Mouse (Mus musculus) hindbrain, embryonic 11.5 days (tissue): ENCODE data around the gene Agbl3. TPM values are rescaled to one million over a fixed set of nuclear protein-coding genes. Genes with fewer than 3 reads are reported as not detected.

Experiments used
- ATAC-seq: fragments of 200-750 bp; cut with Nextera tagmentation; 2 replicates; pipeline ENCODE4 v1.8.0; 2017; ENCODE audit warnings: mild to moderate bottlenecking, moderate TSS enrichment, moderate library complexity; ENCODE audit not compliant: low FRiP score
- DNase-seq: peaks from one replicate; pipeline ENCODE4 v3.0.0-alpha.2; 2015; ENCODE audit warnings: low spot score
- H3K27ac ChIP-seq: fragments of 300-500 bp; sonication (generic); 2 replicates; pipeline ENCODE4 v1.5.1; 2014; ENCODE audit warnings: mild to moderate bottlenecking, low read depth, low read length
- H3K27me3 ChIP-seq: fragments of 300-500 bp; sonication (generic); 2 replicates; pipeline ENCODE4 v1.6.1; 2014; ENCODE audit warnings: mild to moderate bottlenecking, low read length, moderate library complexity, mixed read lengths; ENCODE audit not compliant: control insufficient read depth, insufficient read depth
- H3K36me3 ChIP-seq: fragments of 300-500 bp; sonication (generic); 2 replicates; pipeline ENCODE4 v1.6.1; 2014; ENCODE audit warnings: mild to moderate bottlenecking, low read length, moderate library complexity, mixed read lengths; ENCODE audit not compliant: control insufficient read depth, insufficient read depth
- H3K4me1 ChIP-seq: fragments of 300-500 bp; sonication (generic); replicated peaks from 2 replicates; pipeline ENCODE4 v1.6.1; 2014; ENCODE audit warnings: low read length, mixed read lengths; ENCODE audit not compliant: control insufficient read depth, insufficient read depth
- H3K4me2 ChIP-seq: fragments of 300-500 bp; sonication (generic); replicated peaks from 2 replicates; pipeline ENCODE4 v1.6.1; 2014; ENCODE audit warnings: mild to moderate bottlenecking, low read depth, low read length
- H3K4me3 ChIP-seq: fragments of 300-500 bp; sonication (generic); 2 replicates; pipeline ENCODE4 v1.5.1; 2014; ENCODE audit warnings: low read depth, low read length
- H3K9ac ChIP-seq: fragments of 300-500 bp; sonication (generic); 2 replicates; pipeline ENCODE4 v1.6.1; 2014; ENCODE audit warnings: low read depth, low read length
- H3K9me3 ChIP-seq: fragments of 300-500 bp; sonication (generic); 2 replicates; pipeline ENCODE4 v1.6.1; 2016; ENCODE audit warnings: low read length; ENCODE audit not compliant: control insufficient read depth
- WGBS: fragments of 180-500 bp; shearing (Covaris S2); extraction: QIAGEN DNeasy Blood & Tissue Kit; methylation state at CpG from one replicate; pipeline ENCODE4 v1.1.7; 2014; 5-methylcytosine and 5-hydroxymethylcytosine counted together
- polyA plus RNA-seq: library from polyadenylated mRNA; unstranded; fragments of >200 nt; fragmentation: Nextera tagmentation; extraction: Ambion mirVana; gene quantifications from 2 replicates; pipeline ENCODE4 v1.2.1, GENCODE M21; 2014

Agbl3 gene
- polyA plus RNA-seq, 1 experiment from 2014 or later, result 7.1 TPM

- Histone ChIP-seq H3K9ac (no peak overlapping the region), H3K36me3 (no peaks in the 10 kb centered on the region), H3K4me2 (no peak overlapping the region), H3K27me3 (no peaks in the 10 kb centered on the region), H3K27ac (no peak overlapping the region), H3K4me3 (no peak overlapping the region), H3K4me1 (no peaks in the 10 kb centered on the region), H3K9me3 (no peaks in the 10 kb centered on the region)
- ATAC-seq, result no peak
- DNase-seq, result no peak
Measured at GRCm38 (mm10) chr6:34824406-34824805, 44.2 kb downstream of the Agbl3 start.

DNA sequence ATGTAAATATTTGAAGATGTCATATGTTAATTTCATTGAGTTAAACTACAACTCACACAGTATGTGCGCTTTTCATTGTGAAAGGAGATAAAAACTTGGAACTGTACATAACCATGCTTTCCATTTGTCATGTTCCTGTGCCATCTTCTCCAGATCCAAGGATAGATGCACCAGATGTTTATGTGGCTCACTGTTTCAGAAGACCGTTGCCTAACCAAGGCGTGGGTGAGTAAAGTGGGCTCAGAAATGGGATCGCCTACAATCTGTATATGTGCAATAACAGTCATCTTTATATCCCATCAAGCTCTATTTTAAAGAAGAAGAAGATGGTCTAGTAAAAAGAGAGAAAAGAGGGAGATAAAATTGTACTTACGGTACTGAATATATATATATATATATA lies 52.1 kb downstream of the Agbl3 start:
- WGBS, result 94% methylated on average over 5 of the region's 5 CpGs

DNA sequence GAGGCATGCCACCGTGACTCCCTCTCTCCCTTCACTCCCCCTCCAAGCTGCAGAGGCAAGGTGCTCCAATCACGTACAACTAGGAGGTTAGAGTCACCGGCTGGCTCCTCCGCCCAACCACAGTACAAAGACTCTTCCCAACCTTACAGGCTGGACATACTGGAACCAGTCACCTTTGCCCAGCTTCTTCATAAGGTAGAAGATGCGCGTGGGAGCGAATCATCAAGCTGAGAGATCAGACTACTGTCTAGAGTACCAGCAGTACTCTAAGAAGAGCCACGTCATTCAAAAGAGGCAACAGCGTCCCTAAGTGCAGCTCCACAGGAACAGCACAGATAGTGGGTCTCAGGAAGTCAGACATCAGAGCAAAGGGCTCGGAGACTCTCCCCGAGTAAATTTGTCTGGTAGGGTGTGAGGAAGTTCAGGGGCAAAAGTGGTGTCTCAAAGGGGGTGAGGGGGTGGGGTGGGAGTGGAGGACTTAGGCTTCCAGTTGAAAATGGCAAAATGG lies 81.4 kb downstream of the Agbl3 start:
- no peak for ATAC-seq
- WGBS, result 91% methylated on average over 11 of the region's 11 CpGs
- H3K4me3 ChIP-seq, result no peak overlapping the region

More for the DNA sequence above, 52.1 kb downstream of the Agbl3 start:
- no peak overlapping the region for H3K4me3 ChIP-seq
- ATAC-seq (no peak), DNase-seq (no peak)
- no peaks in the 10 kb centered on the region for H3K9me3 ChIP-seq
- no peak overlapping the region for H3K27ac ChIP-seq
- no peak overlapping the region for H3K4me2 ChIP-seq
- no peaks in the 10 kb centered on the region for H3K27me3 ChIP-seq
- H3K4me1 ChIP-seq, result no peaks in the 10 kb centered on the region
- H3K36me3 ChIP-seq, result no peaks in the 10 kb centered on the region
- H3K9ac ChIP-seq, result no peak overlapping the region

DNA sequence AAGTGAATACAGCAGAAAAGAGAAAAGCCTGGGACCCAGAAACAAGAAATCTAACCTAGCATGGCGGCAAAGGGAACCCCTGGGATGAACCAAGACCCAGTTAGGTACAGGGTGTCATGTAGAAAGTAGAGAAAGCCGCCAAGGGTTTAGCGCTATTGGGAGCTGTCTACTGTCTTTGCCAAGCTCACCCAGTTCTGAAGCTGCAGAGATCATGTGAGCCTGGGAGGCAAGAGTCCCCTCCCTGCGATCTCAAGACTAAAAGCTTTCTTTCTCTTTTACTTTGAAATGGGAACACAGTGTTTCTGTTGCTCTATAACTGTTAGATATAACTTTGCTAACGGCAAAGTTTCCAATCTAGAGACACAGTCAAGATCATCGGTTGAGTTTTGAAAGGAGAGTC lies 82.1 kb downstream of the Agbl3 start:
- no peak for DNase-seq
- Histone ChIP-seq H3K4me2 (no peak overlapping the region), H3K27me3 (no peaks in the 10 kb centered on the region), H3K4me1 (peaks cover 2% of the 10 kb centered on the region; the same call in 1 of the 2 replicates), H3K9me3 (no peaks in the 10 kb centered on the region), H3K9ac (no peak overlapping the region), H3K36me3 (no peaks in the 10 kb centered on the region), H3K27ac (no peak overlapping the region), H3K4me3 (no peak overlapping the region)
- WGBS, result 91% methylated on average over 6 of the region's 6 CpGs
- no peak for ATAC-seq

More for the DNA sequence above, 81.4 kb downstream of the Agbl3 start:
- Histone ChIP-seq H3K9ac (no peak overlapping the region), H3K27ac (no peak overlapping the region), H3K27me3 (no peaks in the 10 kb centered on the region), H3K36me3 (no peaks in the 10 kb centered on the region), H3K4me2 (no peak overlapping the region), H3K9me3 (no peaks in the 10 kb centered on the region), H3K4me1 (no peaks in the 10 kb centered on the region)
- no peak for DNase-seq

- WGBS, result 57% methylated on average over 11 of the region's 11 CpGs
- Histone ChIP-seq H3K4me2 (no peak within 1 kb of the TSS), H3K36me3 (no peaks in the 10 kb centered on the region), H3K4me3 (no peak within 1 kb of the TSS), H3K9ac (no peak within 1 kb of the TSS), H3K9me3 (no peaks in the 10 kb centered on the region), H3K27ac (no peak within 1 kb of the TSS), H3K4me1 (peaks cover 2% of the 10 kb centered on the region; the same call in 1 of the 2 replicates), H3K27me3 (no peaks in the 10 kb centered on the region)
- no peak for DNase-seq
- no peak for ATAC-seq
Measured at GRCm38 (mm10) chr6:34862791-34863403, 82.7 kb downstream of the Agbl3 start, which contains the start of gene Tmem140. Gene Tmem140, plus strand, starts transcription at chr6:34863146.

DNA sequence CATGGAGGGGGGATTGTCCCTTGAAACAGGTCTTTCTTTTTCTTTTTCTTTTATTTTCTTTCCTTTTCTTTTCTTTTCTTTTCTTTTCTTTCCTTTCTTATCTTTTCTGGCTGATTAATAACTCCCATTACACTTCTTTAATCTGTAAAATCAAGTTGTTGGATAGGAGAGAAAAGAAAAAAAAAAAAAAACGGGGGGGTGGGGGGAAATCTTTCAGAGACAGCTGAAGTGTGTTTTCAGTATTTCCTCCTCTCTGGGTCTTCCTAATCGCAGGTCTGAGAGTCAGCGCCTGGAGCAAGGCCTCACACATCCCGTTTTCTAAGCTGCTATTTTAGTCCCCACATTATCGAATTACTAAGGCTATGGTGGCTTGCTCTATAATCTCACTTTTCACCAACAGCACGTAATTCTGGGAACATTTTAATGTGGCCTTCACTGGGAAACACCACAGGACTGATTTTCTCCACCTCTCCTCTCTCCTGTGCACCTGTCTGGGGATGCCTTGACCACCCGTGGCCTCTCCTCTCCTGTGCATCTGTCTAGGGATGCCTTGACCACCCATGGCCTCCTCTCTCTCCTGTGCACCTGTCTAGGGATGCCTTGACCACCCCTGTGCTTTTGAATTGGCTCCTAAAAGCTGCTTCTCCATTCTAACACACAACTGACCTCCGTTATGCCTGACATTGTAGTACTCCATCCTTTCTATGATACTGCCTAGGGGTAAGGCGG lies 83.7 kb downstream of the Agbl3 start:
- no peak for ATAC-seq
- Histone ChIP-seq H3K9me3 (no peaks in the 10 kb centered on the region), H3K4me3 (no peak overlapping the region), H3K4me1 (peaks cover 2% of the 10 kb centered on the region; the same call in 1 of the 2 replicates), H3K4me2 (no peak overlapping the region), H3K27ac (no peak overlapping the region), H3K9ac (no peak overlapping the region), H3K36me3 (no peaks in the 10 kb centered on the region), H3K27me3 (no peaks in the 10 kb centered on the region)
- no peak for DNase-seq
- WGBS, result 81% methylated on average over 9 of the region's 9 CpGs

GRCm38 (mm10) chr6:34865213-34865612 lies 85.0 kb downstream of the Agbl3 start:
- Histone ChIP-seq H3K4me2 (no peak overlapping the region), H3K9ac (no peak overlapping the region), H3K36me3 (no peaks in the 10 kb centered on the region), H3K4me1 (peaks cover 2% of the 10 kb centered on the region; the same call in 1 of the 2 replicates), H3K9me3 (no peaks in the 10 kb centered on the region), H3K27ac (no peak overlapping the region), H3K4me3 (no peak overlapping the region), H3K27me3 (no peaks in the 10 kb centered on the region)
- DNase-seq (no peak), ATAC-seq (no peak)
- WGBS, result 77% methylated on average over 5 of the region's 5 CpGs

GRCm38 (mm10) chr6:34865711-34866593 lies 85.7 kb downstream of the Agbl3 start:
- H3K4me3 ChIP-seq, result no peak overlapping the region
- H3K9ac ChIP-seq, result no peak overlapping the region
- no peaks in the 10 kb centered on the region for H3K36me3 ChIP-seq
- no peaks in the 10 kb centered on the region for H3K9me3 ChIP-seq
- H3K4me2 ChIP-seq, result no peak overlapping the region
- no peak for ATAC-seq
- WGBS, result 61% methylated on average over 7 of the region's 7 CpGs
- H3K4me1 ChIP-seq, result peaks cover 2% of the 10 kb centered on the region; the same call in 1 of the 2 replicates
- DNase-seq, result no peak
- no peak overlapping the region for H3K27ac ChIP-seq
- no peaks in the 10 kb centered on the region for H3K27me3 ChIP-seq
